Mouse (Mus musculus) embryonic stem cell, embryonic (primary cell): ENCODE measurements at regions not wholly inside any gene's neighbourhood (a gene's known extent, or its start where the extent isn't known, plus 50 kb on each side); places are given as distances from the start of the nearest gene placed in this dataset.

ENCODE experiments used
- CTCF ChIA-PET, 4 experiments: fragments of 300-600 bp in 2 of 4; fragments of 350-600 bp in 2 of 4; sonication (Branson Sonifier 250); formaldehyde crosslinking; loops; one replicate each; lab custom pipeline; 2022; ENCODE audit warnings: inconsistent platforms in 2 of 4; lab: Charles Lee
- POLR2A ChIA-PET, 4 experiments: fragments of 300-600 bp in 2 of 4; fragments of 350-600 bp in 2 of 4; sonication (Branson Sonifier 250); formaldehyde crosslinking; loops; one replicate each; lab custom pipeline; 2022; ENCODE audit warnings: antibody characterized with exemption in 4 of 4, inconsistent platforms in 1 of 4; lab: Charles Lee

DNA sequence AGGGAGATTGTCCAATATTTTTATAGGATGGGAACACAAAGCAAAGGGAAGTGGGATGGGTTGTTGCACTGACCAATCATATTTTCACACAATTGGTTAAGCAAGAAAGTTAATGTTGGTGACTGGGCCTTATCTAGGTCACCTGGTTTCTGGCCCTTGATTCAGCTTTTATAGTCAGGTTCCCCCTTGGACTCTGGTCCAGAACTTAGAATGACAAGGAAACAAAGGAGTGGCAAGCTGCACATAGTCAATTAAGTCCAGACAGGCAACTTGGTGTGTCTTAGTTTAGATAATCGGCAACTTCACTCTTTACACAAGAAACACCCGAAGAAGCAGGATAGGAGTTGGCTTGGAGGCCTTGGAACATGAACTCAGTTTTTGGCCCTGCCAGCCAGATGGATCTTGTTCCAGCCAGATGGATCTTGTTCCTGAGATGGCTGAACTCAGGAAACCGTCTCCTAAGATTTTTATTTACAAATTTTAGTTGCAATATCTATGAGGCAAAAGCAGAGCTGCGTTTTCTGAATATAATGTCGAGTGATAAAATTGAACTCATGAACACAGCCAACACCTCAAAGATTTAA, 212.9 kb upstream of the Gm11042 start:
- POLR2A ChIA-PET = no interaction called here

DNA sequence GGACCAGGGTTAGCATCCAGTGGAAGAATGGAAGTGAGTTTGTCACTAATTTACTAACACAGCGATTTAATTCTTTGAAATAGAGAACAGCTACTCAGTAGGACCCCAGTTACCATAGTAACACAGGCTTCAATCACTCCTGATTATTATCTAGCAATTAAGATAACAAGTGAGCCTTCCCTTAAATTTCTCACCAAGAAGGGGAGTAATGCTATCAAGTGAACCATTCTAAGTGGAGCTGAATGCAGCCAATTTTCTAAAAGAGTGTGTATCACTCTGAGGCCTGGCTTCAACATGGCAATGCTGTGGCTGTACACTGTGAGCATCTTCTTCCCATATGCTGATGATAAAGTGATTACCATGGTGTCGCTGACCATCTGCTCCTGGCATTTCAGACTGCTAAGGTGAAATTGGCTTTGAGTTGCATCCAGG, 211.0 kb upstream of the Gm11042 start:
- ChIA-PET CTCF (interaction anchor here in 2 of 4 experiments (0.6 kb wide), 2 partner anchors 715 to 863 kb away, joined by 3 to 4 read pairs; no protein-coding TSS in a partner anchor), POLR2A (no interaction called here)

More for the DNA sequence above, 212.9 kb upstream of the Gm11042 start:
- CTCF ChIA-PET = no interaction called here

DNA sequence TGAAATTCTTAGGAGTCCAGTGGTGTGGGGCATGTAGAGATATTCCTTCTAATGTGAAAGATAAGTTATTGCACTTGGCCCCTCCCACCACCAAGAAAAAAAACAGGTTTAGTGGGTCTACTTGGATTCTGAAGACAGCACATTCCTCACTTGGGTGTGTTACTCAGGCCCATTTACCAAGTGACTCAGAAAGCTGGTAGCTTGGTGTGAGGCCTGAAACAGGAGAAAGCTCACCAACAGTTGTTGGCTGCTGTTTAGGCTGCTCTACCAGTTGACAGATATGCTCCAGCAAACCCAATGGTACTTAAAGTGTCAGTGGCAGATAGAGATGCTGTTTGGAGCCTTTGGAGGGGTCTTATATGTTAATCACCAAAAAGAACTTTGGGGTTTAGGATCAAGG, 207.8 kb upstream of the Gm11042 start:
- POLR2A ChIA-PET = interaction anchor here in 1 of 4 experiments (0.7 kb wide), 1 partner anchor 391 kb away, joined by 3 read pairs; no protein-coding TSS in a partner anchor
- CTCF ChIA-PET = no interaction called here

DNA sequence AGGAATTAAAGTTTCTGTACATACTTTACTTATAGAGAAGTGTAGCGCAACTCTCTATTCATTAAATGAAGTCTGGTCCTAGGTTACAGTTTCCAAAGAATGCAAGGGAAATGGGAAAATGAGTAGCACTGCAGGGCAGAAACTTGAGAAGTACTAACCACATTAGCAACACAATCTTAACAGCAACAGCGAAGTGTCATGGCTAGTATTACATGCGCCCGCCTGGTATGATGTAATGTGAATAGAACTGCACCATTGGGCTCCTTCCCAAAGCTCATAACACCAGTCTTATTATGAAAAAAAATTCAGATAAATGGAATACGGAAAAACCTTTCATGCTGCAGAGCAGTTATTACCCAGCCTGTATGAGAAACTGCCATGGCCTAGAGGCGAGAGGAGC, 201.8 kb upstream of the Gm11042 start:
- CTCF ChIA-PET = no interaction called here

DNA sequence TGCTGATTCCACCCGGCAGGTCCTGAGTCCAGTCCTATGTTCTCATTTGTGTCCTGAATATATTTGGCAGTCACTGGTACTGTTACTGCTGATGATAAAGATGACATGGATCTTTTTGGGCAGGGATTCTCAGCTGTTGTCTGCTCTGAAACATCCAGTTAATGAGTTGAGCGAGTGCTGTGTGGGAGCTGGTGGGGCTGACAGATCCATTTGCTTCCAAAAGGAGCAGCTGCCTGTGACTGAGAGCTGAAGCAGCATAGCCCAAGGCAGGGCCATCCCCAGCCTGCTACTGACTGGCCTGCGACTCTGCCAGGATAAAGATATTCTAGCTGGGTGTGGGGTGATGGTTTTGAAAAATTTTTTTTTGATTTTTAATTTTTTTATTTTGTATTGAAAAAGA, 200.3 kb upstream of the Gm11042 start:
- POLR2A ChIA-PET = no interaction called here

More for the DNA sequence above, 201.8 kb upstream of the Gm11042 start:
- POLR2A ChIA-PET = no interaction called here

DNA sequence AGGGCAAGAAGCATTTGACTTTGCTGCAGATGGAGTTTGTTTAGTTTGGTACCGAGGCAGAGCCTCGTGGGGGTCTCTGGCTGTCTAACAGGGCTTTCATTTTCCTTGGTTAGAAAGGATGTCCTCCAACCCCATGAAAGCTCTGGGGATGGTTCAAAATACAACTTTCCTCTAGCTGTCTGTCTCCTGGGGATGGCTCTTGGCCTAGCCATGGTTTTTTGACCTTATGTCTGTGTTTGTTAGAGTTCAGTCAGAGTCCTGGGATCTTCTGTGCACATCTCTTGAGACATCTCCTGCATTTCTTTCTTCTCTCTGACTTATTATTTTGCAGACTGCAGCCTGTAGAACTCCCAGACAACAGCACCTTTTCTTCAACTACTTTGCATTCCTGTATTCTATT, 186.6 kb upstream of the Gm11042 start:
- ChIA-PET CTCF (no interaction called here), POLR2A (no interaction called here)

More for the DNA sequence above, 200.3 kb upstream of the Gm11042 start:
- CTCF ChIA-PET = no interaction called here

DNA sequence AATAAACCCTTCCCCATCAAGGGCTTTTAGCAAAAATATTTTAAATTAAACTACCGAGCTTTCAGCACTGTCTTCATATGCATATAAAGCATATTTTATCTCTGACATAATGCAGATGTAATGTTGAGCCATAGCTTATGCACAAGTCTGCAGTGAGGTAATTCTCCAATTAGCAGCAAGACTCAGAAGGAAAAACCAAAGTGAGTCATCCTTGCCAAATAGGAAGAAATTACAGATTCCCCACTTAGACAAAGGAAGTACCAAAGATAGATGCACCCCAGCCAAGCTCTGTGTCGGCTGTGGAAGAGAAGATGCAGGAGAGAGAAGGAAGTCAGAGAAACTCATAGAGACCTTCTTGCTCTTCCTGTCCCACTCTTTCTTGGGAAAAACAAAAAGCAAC, 161.4 kb upstream of the Gm11042 start:
- ChIA-PET CTCF (no interaction called here), POLR2A (interaction anchor here in 1 of 4 experiments (0.6 kb wide), 1 partner anchor 997 kb away, joined by 5 read pairs; no protein-coding TSS in a partner anchor)

DNA sequence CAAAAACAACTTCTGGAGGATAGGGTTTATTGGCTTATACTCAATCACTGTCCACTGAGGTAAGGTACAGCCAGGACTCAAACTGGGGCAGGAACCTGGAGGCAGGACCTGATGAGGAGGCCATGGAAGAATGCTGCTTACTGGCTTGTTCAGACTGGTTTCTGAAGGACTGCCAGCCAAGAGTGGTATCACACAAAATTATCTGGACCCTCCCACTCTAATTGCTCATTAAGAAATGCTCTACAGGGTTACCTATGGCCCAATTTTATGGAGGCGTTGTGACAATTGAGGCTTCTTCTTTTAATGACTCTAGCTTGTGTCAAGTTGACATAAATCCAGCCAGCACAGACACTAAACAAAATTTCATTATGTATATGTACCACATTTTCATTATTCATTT, 158.5 kb upstream of the Gm11042 start:
- POLR2A ChIA-PET = no interaction called here
- CTCF ChIA-PET = no interaction called here

DNA sequence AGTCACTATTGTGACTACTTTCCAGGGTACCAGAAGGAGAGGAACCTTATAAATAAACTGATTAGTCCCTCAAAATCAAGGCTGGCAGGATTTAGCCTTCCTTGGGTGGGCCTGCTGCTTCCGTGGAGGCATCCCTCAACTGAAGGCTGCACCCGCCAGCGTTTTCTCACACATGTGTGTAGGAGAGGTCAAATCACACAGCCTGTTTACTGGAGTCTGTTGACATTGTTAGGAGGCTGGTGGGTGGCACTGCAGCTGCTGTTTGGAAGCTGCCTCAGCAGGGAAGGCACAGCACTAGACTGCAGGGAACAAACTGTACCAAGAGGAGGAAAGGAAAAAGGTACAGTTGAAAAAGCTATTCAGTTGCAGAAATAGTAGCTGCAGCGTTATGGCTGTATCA, 142.3 kb upstream of the Gm11042 start:
- CTCF ChIA-PET = no interaction called here
- POLR2A ChIA-PET = no interaction called here

DNA sequence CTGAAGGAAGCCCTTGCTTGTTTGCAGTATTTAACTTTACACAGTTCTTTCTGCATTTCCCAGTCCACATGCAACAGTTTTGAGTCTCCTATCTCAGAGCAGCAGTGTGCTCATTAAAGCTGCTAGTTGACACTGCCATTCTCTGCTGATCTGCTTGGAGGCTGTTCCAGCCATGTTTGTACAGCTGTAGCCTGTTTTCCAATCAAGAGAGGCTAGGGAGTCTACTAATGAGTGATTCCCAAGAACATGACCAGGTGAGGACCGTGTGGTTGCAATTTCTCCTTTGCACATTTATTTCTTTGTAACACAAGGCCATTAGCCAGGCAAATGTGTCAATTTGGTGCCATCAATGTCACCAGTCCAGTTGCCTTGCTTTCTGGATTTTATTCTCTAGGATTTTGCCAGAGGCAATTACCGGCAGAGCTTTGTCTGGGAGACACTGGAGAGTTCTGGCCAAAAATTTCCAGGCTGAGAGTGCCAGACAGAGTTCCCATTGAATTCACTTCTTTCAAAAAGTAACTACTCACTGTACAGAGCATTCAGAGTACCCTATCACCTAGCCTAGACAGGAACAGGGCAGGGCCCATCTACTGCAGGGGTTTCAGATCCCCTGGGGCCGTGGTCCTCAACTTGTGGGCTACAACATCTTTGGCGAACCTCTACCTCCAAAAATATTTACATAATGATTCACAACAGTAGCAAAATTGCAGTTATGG, 136.3 kb upstream of the Gm11042 start:
- ChIA-PET POLR2A (no interaction called here), CTCF (interaction anchor here in 1 of 4 experiments (0.5 kb wide), 1 partner anchor 89 kb away, joined by 3 read pairs; no protein-coding TSS in a partner anchor)

DNA sequence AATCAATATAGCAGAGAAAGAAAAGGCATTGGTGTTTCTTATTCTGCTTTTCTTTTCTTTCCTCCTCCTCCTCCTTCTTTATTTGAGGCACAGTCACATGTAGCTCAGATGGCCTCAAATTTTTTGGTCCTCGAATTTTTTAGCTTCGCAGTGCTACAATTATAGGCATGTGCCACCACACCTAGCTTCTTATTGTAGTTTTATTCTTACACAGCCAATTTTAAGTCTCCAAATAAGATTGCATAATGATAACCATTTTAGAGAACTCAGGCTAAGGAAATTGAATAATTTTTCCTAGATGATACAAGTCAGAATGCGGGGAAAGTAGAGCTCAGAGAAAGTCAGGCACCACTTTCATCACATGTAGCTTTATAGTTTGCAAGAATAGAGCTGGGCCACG, 132.1 kb upstream of the Gm11042 start:
- ChIA-PET POLR2A (interaction anchor here in 1 of 4 experiments (0.6 kb wide), 1 partner anchor 1148 kb away, joined by 3 read pairs; the partner anchor contains the start of gene Ppp2r5e), CTCF (no interaction called here)

DNA sequence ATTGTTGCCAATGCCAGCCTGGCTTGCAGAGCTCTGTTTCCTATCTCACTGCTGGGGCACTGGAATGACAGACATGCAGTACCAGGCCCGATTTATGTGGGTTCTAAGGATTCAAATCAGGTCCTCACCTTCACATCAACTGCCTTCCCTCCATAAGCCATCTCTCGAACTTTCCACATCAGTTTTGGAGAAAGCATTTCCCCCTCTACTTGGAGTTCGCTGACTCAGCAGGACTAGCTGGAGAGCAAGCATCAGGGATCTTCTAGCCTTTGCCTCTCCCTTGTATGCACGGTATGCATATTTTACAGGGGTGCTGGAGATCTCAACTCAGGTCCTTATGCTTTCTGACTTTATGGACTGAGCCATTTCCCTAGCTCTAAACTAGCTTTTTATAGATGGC, 118.7 kb upstream of the Gm11042 start:
- CTCF ChIA-PET = no interaction called here
- POLR2A ChIA-PET = no interaction called here

DNA sequence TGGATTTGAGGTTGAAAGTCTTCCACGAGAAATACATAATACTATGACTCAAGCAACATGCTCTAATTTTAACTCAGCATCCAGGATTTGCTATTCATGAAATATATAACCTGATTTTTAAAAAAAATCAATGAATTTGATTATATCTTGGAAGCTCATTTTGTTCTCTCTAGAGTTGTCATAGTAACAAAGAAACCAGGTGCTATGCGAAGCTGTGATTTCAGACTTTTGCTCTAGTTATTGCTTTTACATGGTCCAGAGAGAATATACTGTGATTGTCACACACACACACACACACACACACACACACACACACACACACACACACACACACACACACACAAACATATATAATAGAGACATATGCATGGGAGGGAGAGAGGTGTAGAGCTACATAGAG, 98.5 kb upstream of the Gm11042 start:
- CTCF ChIA-PET = no interaction called here
- POLR2A ChIA-PET = interaction anchor here in 1 of 4 experiments (0.6 kb wide), 1 partner anchor 912 kb away, joined by 3 read pairs; no protein-coding TSS in a partner anchor

DNA sequence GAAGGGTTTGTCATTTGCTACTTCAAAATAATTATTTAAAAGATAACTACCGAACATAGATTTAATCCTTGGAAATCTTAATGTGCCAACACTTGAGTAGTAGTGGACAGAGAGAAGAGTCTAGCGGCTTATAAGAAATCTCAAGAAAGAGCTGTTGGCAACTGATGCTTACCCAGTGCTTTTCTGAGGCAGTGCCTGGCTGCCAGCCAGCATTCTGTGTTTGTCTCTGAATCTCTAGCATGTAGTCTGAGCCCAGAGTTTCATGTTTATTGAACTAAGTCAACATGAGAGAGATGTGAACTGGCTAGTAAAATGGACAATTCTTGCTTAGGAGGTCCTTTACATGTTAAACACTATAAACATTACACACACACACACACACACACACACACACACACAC, 94.3 kb upstream of the Gm11042 start:
- ChIA-PET POLR2A (no interaction called here), CTCF (no interaction called here)

DNA sequence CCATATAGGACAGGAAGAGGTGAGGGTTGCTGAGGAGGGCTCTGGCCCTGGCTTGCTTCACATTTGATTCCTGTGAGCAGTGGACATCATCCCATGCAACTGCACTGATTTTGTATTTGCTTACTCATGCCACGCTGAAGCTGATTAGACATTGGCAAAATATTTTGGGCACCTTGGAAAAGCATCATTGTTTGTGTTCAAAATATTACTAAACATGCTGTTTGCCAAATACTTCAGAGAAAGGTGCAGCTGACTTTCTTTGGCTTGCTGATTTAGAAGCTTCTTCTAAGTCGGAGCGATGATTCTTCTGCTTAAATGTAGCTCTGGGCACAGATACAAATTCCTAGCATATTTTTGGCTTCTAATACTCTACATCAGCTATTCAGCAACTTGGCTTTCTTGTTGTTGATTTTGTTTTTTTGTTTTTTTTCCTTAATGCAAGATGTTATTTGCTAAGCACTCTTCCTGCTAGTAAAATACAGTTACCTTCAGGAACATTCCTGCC, 91.4 kb upstream of the Gm11042 start:
- POLR2A ChIA-PET = no interaction called here
- CTCF ChIA-PET = interaction anchor here in 1 of 4 experiments (0.7 kb wide), 1 partner anchor 32 kb away, joined by 7 read pairs; no protein-coding TSS in a partner anchor

DNA sequence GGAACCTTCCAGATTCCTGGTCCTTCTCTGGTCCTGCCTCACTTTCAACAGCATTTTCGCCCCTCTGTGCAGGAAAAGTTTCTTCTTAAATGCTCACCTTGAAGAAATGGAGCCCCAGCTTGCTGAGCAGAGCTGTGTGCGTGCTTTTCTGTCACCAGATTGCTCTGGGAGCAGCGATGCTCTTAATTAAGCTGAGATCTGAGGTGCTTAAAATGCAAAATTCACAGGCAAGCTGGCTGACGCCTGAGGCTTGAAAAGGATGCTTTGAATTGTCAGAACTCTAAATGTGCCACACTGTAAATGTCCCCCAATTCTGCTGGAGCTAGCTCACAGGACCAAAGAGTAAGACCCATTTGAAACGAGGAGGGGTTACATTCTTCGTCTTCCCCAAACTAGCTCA, 73.6 kb upstream of the Gm11042 start:
- ChIA-PET CTCF (interaction anchor here in 1 of 4 experiments (0.5 kb wide), 1 partner anchor 829 kb away, joined by 3 read pairs; no protein-coding TSS in a partner anchor), POLR2A (no interaction called here)
